Mouse (Mus musculus): ENCODE results near the gene Plpp1.
A peak's percentile ranks its signal among the peaks of the same experiment; 100 is the strongest.

Plpp1 gene

DNA sequence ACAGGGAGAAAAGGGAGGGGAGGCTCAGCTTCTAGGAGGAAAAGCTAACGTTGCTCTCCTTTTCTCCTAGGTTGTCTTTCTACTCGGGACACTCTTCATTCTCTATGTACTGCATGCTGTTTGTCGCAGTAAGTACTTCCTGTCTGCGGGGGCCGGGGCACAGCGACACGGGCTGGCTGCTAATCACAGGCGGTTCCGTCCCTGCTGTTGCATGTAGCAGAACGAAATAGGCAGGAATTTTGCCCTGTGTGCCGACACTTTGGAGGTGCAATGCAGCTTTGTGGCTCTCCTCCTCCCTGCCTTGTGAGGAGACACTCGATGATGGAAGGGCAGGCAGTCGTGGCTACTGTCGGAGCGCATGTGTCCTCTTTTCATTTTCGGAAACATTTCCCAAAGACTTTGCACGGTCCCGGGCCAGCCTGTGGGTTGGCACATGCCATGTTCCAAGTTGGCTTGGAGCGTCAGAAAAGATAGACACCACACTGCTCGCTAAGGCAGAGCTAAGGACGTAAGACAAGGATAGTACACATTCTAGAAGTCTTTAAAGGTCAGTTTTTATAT, 59.1 kb downstream of the Plpp1 start:
- DNase-seq (ENCODE audit: low spot score) = no peak

DNA sequence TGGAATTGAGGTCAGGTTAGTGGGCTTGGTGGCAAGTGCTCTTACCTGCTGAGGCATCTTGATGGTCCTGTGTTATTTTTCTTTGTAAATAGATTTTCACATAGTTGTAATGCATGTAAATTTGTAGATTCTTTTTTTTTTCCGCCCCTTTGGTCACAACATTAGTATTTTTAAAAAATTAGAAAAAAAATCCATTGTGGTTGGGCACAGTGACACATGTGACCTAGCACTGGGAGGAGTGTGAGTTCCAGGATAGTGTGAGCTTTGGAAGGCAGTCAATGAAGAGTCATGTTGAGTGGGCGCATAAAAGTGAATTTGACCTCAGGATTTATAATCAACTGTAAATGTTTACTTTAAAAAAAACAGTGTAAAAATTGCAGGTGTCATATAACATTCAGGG, 59.8 kb downstream of the Plpp1 start:
- no peak for DNase-seq (ENCODE audit: low spot score)

DNA sequence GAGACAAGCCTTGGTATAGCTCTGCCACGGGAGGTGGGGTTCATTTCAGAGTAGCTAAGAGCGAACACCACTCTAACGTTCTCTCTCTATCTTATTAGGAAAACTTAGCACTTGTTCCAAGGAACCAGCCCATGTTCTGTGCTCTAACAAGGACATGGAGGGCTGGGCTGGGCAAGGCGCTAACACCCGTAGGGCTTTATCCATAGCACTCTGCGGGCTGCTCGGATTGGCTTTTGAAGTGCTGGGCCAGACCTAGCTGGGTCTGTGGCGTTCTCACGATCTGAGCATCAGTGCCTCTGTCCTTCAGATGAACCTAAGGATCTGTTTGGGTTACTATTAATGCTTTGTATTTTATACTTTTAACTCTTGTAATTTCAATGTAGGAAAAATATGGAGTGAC, 60.3 kb downstream of the Plpp1 start:
- no peak for DNase-seq (ENCODE audit: low spot score)

DNA sequence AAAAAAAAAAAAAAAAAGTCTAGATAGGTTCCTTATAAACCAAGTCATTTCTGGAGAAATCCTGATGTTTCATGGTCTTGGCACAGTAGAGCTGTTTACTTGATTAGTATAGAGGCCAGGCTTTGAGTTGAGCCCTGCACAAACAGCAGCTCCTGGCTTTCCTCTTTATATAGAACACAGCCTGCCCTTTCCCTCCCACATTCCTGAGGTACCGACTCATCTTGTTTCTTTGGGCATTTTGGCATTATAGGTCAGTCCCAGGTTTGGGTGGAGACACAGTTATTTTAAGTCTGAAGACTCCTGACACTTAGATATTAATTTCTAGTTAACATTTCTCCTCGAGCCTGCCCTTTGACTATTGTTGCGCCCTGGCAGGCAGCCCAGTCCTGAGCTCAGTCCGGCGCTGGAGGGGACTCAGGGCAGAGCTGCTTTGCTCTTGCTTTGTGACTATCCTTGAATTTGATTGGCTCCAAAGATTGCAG, 61.3 kb downstream of the Plpp1 start:
- no peak for DNase-seq (ENCODE audit: low spot score)

DNA sequence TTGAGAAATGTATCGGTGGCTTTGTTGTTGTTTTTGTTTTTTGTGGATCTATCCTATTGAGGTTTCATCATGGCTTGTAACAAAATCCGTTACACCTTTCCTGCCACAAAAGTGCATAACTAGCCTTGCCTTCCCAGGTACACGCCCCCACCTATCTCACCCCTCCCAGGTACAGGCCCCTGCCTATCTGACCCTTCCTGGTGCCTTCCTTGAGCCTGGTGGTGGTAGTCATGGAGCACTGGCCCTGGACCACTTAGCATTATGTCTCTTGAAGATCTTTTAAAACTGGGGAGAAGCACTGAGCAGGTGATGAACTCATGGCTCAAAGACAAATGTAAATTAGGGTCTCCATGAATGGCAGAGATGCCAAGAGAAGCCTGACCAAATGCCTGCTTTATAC, 61.8 kb downstream of the Plpp1 start:
- DNase-seq (ENCODE audit: low spot score) = no peak

DNA sequence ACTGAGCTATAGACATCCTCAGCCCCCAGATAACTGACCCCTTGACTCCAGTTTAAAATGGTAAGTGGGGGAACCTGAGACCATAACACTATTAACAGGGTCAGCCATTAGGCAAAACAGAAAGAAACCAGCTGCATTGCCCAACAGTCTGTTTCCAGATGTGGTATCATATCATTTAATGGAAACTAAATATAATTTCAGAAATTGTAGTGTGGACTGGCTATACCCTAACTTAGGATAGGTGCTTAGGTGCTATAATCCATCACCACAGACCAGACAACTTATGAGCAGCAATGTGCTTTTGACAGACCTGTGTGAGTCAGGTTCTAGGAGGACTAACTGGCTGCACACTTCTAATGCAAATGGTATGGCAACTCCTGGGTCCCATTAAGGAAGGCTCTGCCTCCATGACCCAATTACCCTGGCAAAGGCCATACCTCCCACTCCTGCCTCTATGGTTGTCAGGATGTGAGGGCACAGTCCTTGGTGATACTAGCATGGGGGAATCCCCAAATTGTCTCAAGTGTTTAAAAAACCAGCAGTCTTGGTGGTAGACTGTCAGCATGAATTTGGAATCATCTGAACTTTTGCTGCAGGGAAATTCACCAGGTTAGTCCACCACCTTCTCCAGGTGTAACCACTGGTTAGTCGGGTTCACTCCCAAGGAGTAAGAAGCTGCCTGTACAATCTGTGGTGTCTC, 62.5 kb downstream of the Plpp1 start:
- DNase-seq (ENCODE audit: low spot score) = no peak

DNA sequence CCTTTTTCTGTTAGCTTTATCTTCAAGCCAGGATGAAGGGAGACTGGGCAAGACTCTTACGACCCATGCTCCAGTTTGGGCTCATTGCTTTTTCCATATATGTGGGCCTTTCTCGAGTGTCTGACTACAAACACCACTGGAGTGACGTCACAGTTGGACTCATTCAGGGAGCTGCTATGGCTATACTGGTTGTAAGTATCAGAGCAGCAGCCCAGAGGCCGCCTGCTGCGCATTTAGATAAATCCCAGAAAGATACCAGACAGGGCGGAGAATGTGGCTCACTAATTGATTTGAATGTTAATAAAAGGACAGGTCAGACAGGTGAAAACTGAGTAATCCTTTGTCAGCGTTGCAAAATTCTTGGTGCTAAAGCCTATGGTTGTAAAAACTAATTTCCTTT, 66.2 kb downstream of the Plpp1 start:
- no peak for DNase-seq (ENCODE audit: low spot score)

DNA sequence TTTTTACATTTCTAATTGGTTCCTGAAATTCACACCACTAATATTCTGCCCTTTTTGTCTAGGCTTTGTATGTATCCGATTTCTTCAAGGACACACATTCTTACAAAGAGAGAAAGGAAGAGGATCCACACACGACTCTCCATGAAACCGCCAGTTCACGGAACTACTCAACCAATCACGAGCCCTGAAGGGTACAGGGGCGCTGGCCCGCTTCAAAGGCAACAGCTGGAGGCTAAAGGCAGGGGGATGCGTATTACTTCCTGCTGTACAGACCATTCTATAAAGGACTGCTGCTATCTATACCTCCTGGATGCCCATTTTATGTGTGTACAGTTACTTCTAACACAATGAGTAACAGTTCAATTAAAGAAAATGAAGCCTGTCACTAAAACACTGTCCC, 66.8 kb downstream of the Plpp1 start:
- DNase-seq (ENCODE audit: low spot score) = no peak

DNA sequence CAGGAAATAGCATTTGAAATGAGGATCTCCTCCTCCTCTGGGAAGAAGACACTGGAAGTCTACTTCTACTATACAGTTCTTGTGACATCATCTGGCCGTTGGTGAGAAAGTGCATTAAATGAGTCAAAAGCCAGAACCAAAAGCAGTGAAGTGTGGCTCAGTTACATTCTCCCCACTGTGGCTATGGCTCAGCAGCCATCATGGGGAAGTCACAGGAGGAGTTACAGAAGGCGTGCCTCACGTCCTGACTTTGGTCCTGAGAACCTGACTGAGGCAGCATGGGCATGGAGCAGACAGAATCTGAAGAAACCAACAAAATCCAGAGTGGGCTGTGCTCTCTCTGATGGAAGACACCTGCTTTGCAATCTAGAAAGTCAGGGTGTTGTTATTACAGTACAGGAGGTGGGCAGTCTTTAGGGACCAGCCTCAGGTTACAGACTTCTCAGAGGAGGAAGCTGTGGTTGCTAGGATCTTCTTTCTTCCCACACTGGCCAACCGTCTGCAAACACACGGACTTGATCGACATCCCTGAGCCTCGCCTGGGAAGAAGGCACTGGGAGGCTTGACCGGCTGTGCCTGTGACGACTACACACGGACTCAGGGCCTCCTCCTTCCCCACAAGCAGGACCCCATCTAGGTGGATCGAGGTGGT, 69.6 kb downstream of the Plpp1 start:
- no peak for DNase-seq (ENCODE audit: low spot score)

DNA sequence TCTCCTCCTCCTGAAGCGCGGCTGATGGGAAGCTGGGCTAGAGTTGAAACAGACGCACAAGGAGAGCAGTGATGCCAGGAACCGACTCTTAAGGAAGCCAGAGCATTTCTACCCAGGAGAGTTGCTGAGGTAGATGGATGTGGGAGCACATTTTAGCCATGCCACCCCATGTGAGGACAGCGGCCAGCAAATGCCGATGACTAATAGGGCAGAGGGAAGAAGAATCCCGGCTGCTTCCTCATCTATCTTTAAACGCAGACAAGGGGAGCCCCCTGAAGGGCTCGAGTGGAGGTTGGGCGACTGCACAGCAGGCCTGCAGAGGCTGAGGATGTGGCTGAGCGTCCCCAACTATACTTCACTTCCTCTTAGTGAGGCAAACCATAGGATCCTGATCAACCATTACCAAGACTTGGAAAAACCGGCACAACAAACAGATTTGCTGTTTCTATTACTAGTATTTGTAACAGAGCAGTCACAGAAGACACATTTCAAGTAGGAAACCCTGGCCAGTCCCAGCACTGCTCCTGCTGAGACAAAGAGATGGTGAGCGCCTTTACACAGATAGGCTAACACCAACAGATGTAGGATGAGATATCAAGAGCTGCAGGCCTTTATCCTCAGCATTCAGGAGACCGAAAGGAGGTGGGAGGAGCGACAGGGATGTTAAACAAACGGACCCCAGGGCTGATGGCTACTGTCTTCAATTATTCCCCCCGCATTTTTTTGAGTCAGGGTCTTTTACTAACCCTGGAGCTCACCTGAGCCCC, 71.1 kb downstream of the Plpp1 start:
- no peak for DNase-seq (ENCODE audit: low spot score)

DNA sequence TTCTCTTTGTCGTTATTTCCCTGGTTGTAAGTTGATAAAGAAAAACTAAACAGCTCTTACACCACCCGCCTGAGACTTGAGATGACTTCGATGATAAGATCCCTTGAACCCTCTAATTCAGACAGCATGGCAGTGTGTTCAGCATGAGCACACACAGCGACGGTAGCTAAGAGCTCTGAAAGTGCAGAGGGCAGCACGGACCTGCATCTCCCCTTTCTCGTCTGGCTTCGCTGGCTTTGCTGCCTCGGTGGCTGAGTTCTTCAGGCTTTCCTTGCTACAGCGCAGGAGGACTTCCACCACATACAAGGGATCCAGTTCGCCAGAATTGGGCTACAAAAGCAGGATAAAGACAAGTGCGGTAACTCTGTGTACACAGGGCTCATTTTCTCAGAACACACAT, 86.6 kb downstream of the Plpp1 start:
- no peak for DNase-seq (ENCODE audit: low spot score)

DNA sequence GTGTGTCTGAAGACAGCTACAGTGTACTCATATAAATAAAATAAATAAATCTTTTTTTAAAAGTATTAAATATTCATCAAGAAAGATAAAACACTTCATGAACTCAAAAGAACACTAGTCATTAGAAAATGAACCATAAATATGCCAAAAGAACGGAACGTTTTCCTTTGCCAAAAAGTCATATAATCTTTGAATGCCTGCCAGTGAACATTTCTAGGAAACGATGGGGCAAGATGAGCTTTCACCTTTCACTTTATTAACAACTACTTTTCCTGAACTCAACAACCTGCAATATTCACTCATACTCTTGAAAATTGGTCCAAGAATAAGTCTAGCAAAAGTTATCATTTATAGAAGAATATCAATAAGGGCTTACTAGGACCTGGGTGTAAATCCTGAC, 101.6 kb downstream of the Plpp1 start:
- DNase-seq (ENCODE audit: low spot score) = no peak

DNA sequence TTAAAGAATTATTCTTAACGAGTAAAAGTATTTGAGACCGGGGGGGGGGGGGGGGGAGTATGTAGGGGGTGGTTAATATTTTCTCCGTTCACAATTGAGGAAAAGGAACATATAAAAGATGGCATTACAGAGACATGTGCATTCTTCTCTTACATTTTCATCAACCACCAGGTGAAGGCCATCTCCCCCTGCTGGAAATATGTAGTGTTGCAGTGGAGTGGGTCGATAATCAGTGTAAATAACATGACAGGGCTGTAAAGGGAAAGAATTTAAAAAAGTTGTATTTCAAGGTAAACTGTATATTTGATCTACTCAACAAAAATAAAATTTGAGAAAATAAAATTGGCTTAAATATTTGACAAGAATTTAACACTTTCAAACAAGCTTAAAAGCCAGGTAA, 109.1 kb downstream of the Plpp1 start:
- peak; percentile 36 for DNase-seq (ENCODE audit: low spot score)

DNA sequence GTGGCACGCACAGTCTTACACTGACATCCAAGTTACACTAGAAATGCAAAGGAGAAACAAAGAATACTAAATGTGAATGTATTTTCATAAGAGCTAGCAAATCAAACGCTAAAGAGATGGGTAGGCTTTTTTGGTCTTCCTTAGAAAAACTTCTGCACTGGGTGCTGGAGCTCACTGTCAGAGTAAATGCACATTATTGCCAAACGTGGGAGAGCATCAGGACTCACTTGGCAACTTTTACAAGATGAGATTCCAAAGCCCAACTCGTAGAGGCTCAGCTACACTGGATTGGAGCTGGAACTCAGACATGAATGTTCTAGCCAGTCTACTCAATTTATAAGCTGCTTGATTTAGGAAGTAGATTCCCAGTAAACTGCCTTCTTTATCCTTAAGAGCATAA, 109.8 kb downstream of the Plpp1 start:
- DNase-seq (ENCODE audit: low spot score) = no peak
